Mouse (Mus musculus) lung, postnatal 36 days (tissue): ENCODE results near the gene Clybl.

ENCODE experiments used
- DNase-seq: peaks from one replicate; pipeline ENCODE4 v3.0.0; 2022; ENCODE audit warnings: mixed read lengths

Clybl gene

GRCm38 (mm10) chr14:122251346-122251745 is 69.8 kb downstream of the Clybl start:
- DNase-seq: no peak

DNA sequence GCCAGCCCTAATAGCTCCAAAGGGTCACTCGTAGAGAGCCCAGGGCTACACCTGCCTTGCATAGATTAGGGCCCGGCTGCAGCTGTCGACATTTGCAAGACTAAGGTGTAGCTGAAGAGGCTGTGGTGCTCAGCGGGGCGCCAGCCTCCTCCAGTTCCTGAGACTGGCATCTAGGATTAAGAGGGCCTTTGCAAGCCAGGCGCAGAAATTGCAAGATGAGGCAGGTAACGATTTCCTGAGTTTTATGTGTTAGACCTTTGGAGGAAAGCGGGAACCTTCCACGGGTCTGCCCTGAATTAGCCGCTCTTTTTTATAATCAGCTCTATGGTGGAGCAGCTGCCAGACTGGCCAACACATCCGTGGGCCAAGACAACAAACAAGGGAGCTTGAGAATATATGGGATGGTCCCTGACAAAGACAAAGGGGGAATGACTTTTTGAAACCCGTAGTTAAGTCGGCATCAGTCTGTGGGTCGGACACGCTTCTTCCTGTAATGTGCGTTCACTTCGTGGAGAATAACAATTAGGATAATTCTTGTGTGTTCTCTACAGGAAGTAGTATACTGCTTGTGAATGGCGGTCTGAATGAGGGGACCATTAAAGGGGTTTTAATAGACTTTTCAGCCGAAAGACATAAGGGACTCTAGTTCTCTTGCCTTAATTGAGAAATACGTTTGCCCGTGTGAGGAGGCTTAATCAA is 74.2 kb downstream of the Clybl start:
- DNase-seq: no peak

DNA sequence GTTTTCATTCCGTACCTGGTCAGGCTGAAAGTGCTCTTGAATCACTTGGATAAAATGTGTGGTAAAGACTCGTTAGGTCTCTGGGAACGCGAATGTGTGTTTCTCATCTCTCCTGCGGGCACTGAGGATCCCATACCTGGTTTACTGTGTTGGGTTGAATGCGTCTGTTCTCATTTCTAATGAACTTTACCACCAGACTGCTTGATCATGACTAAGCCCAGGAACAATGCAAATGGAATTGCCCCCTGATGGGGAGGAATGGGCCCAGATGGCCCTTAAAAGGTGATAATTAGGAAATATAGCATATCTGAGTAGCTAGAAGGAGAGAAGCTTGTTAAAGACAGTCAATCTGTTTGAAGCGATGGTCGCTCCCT is 74.7 kb downstream of the Clybl start:
- DNase-seq: no peak

- DNase-seq: no peak
Measured at GRCm38 (mm10) chr14:122258297-122258696, 76.8 kb downstream of the Clybl start.

GRCm38 (mm10) chr14:122261250-122261649 is 79.7 kb downstream of the Clybl start:
- no peak for DNase-seq

- no peak for DNase-seq
Measured at GRCm38 (mm10) chr14:122262851-122263659, 81.6 kb downstream of the Clybl start.

- DNase-seq: no peak
Measured at GRCm38 (mm10) chr14:122265214-122265613, 83.7 kb downstream of the Clybl start.

DNA sequence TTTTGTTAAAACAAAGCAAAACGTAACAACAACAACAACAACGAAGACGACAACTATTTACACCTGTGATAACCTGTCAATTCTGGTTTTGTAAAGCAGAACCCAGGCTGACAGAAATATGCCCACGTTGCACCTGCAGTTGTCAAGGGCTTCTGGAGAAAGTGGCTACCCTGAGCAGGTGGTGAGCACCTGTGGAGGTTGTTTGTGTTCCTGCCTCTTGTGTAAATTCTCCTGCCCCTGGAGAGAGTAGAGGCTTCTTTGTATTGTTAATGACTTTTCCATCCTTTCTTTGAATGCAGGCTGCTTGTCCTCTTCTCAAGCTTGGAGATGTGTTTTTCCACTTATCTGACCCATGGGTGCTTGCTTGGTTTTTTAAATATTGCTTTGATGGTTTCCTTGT is 86.1 kb downstream of the Clybl start:
- no peak for DNase-seq

DNA sequence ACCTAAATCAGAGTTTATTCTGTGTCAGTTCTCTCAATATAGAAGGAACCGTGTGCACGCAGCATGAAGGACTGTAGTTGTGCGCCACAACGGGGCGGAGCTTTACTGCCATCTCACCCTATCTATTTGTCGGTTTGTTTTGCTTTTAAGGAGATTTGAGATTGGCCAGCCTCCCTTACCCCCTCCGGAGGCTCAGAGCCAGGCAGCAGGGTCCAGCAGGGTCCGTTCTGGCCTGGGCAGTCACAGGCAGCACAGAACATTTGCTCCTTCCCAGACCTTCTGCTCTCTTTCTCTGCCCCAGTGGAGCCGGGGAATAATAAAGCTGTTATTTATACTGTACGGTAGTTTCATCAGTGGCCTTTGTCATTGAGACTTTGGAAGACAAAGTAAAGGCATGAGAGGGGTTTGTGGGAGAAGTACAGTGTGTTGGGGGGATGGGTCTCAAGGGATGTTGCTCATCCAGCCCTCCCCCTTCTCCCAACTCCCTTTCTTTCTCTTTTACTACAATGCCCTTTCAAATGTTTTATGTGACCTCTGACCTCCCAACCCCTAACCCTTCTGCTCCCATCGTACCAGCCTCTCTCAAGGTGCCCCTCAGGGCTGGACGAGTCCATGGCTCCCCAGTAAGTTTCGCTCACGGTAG is 89.7 kb downstream of the Clybl start:
- no peak for DNase-seq

DNA sequence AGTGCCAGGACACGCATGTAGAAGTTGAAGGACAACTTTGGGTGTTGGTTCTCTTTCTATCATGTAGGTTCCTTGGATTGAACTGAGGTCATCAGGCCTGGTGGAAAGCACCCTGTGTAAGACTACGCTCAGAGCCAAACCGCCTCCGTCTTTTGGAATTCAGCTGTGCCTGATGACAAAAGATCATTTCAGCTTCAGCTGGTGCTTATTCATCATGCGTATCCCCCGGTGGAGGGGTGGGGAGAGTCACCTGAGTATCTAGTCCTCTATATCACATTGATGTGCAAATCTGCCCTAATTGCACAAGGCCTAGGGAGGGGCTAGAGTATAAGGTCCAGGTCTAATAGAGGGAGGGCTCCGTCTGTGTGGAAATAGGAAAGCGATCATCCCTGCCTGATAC is 95.6 kb downstream of the Clybl start:
- DNase-seq: no peak

- DNase-seq: no peak
Measured at GRCm38 (mm10) chr14:122279462-122280308, 98.2 kb downstream of the Clybl start.

DNA sequence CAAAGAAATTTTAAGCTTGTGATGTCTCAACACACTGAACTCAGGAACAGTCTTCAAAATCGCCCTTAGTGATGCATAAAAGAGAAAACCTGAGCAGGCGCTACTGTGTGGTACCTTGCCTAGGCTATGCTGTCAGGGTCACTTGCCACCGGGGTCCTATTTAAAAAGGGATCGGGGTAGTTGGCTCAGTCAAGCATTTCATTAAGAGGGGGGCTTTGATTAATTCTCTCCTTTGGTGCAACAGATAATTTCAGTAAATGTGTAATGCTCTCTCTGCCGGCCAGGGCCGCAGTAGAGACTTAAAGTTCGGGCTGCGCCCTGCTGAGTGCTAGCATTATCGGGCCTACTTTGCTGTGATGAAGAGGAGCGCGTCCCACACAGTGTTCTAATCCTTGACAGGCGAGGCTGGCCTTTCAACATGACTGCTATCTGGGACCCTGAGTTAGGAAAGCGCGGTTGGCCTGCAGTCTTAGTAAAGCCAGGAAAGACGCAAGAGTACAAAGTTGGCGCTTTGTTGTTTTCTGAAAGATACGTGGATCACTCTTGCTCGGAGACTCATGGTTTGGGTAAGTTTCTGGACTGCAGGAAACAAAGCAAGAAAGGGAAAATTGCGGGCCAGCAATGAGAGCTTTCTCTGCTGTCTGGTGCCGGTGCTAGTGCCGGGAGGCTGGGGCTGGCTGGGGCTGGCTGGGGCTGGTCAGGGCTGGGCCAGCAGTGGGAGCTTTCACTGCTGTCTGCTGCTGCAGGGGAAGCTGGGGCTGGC is 99.0 kb downstream of the Clybl start:
- no peak for DNase-seq

- DNase-seq: no peak
Measured at GRCm38 (mm10) chr14:122281072-122281634, 99.6 kb downstream of the Clybl start.

GRCm38 (mm10) chr14:122283959-122284358 is 102.5 kb downstream of the Clybl start:
- DNase-seq: no peak

DNA sequence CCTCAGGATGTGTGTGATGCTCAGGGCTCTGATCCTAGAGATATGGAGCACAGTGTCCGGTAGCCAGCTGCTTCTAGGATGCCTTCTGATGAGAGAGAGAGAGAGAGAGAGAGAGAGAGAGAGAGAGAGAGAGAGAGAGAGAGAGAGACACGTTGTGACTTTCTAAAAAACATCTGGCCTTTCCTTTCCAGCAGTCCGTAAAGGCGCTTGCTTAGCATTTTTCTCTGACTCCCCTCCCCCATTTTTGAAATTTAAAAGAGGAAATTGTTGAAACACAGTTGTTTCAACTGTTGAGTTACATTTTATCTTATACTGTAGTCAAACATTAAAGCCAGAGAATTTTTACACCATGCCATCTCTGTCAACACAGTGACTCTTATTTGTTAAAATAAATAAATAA is 114.9 kb downstream of the Clybl start:
- DNase-seq: no peak

GRCm38 (mm10) chr14:122296864-122297263 is 115.4 kb downstream of the Clybl start:
- DNase-seq: no peak

- DNase-seq: no peak
Measured at GRCm38 (mm10) chr14:122297386-122298109, 116.0 kb downstream of the Clybl start.

DNA sequence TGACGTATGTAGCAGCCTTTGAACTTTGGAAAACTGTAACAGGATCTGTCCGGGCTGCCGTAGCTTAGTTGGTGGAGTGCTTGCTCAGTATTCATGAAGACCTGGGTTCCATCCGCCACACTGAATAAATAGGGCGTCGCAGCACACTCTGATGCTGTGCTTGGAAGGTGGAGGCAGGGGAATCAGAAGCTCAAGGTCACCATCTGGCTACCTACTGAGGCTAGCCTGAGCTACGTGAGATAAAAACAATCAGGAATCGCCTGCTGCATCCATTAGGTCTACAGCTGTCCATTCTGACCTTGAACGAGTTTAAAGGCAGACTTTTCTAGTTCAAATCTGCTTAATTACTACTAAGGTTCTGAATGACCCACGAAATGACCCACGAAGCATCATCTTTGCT is 118.8 kb downstream of the Clybl start:
- no peak for DNase-seq

DNA sequence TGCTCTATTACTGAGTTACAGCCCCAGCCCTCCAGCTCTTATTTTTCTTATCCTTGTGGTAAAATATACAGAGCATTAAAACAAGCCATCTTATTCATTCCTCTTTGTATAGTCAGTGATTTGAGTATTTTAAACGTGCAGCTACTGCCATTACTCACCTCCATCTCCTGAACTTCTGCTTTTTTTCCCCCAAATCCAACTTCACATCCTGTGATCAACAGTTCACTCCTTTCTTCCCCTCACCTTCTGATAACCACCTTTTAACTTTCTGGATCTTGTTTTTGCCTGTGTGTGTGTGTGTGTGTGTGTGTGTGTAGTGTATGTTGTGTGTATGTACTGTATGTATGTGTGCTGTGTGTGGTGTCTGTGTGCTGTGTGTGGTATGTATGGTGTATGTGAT is 122.3 kb downstream of the Clybl start:
- DNase-seq: no peak

DNA sequence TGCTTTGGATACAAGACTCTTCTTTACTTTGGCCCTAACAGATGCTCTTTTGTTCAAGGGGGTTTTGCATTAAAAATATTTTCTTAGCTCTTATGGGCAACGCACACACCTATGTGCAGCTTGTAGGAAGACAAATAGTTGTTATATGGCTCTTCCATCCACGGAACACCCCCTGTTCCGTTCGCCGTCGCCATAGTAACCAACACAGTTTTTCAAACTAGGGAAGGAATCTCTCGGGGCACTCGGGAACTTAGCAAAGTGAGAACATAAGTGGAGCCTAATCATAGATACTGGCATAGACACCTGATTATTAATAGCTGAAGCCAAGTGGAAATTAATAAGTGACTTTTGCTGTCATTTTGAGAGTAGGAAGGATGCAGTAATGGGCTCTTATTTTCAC is 123.6 kb downstream of the Clybl start:
- no peak for DNase-seq

GRCm38 (mm10) chr14:122312415-122312814 is 130.9 kb downstream of the Clybl start:
- no peak for DNase-seq
